Mouse (Mus musculus) lung, embryonic 14.5 days (tissue): ENCODE data around the gene Asxl2. TPM values are rescaled to one million over a fixed set of nuclear protein-coding genes. Genes with fewer than 3 reads are reported as not detected.
"Not testable (repeated sequence)": the region's sequence is repeated elsewhere in the genome, so short reads cannot be mapped to it uniquely, and the experiment has no call there.

ENCODE experiments used
- ATAC-seq: fragments of 200-750 bp; cut with Nextera tagmentation; 2 replicates; pipeline ENCODE4 v1.8.0; 2017; ENCODE audit warnings: mild to moderate bottlenecking, moderate TSS enrichment, moderate library complexity; ENCODE audit not compliant: insufficient read depth
- DNase-seq: peaks from one replicate; pipeline ENCODE4 v3.0.0-alpha.2; 2015
- H3K27ac ChIP-seq: fragments of 300-500 bp; sonication (generic); 2 replicates; pipeline ENCODE4 v1.5.1; 2014; ENCODE audit warnings: low read depth, mild to moderate bottlenecking, moderate library complexity
- H3K27me3 ChIP-seq: fragments of 300-500 bp; sonication (generic); 2 replicates; pipeline ENCODE4 v1.6.1; 2014; ENCODE audit warnings: low read length, control low read depth; ENCODE audit not compliant: insufficient read depth
- H3K36me3 ChIP-seq: fragments of 300-500 bp; sonication (generic); 2 replicates; pipeline ENCODE4 v1.6.1; 2014; ENCODE audit warnings: control low read depth; ENCODE audit not compliant: insufficient read depth
- H3K4me1 ChIP-seq: fragments of 300-500 bp; sonication (generic); 2 replicates; pipeline ENCODE4 v1.6.1; 2014; ENCODE audit warnings: antibody characterized with exemption, control low read depth; ENCODE audit not compliant: insufficient read depth
- H3K4me2 ChIP-seq: fragments of 300-500 bp; sonication (generic); 2 replicates; pipeline ENCODE4 v1.6.1; 2014; ENCODE audit warnings: mild to moderate bottlenecking
- H3K4me3 ChIP-seq: fragments of 300-500 bp; sonication (generic); 2 replicates; pipeline ENCODE4 v1.5.1; 2014; ENCODE audit warnings: low read depth, low read length
- H3K9ac ChIP-seq: fragments of 300-500 bp; sonication (generic); 2 replicates; pipeline ENCODE4 v1.6.1; 2014
- H3K9me3 ChIP-seq: fragments of 300-500 bp; sonication (generic); 2 replicates; pipeline ENCODE4 v1.6.1; 2016; ENCODE audit warnings: low read depth, low read length, control low read depth
- CTCF ChIP-seq: IDR thresholded peaks from 2 replicates; pipeline ENCODE4 v1.5.1; 2016; ENCODE audit warnings: antibody characterized with exemption, low read depth
- WGBS: fragments of 180-500 bp; shearing (Covaris S2); extraction: QIAGEN DNeasy Blood & Tissue Kit; methylation state at CpG from one replicate; pipeline ENCODE4 v1.1.7; 2014; 5-methylcytosine and 5-hydroxymethylcytosine counted together
- polyA plus RNA-seq: library from polyadenylated mRNA; unstranded; fragments of >200 nt; fragmentation: Nextera tagmentation; extraction: Ambion mirVana; gene quantifications from 2 replicates; pipeline ENCODE4 v1.2.1, GENCODE M21; 2014

The Asxl2 gene
- polyA plus RNA-seq, 1 experiment from 2014 or later, result 18.7 TPM

- Histone ChIP-seq H3K4me1 (no peaks in the 10 kb centered on the region), H3K27ac (no peak overlapping the region), H3K9ac (no peak overlapping the region), H3K9me3 (no peaks in the 10 kb centered on the region), H3K4me2 (no peak overlapping the region), H3K27me3 (no peaks in the 10 kb centered on the region), H3K4me3 (no peak overlapping the region), H3K36me3 (no peaks in the 10 kb centered on the region)
- no peak for DNase-seq
- whole genome bisulfite sequencing, result 76% methylated on average over 4 of the region's 4 CpGs
- no peak for ATAC-seq
- no peak for TF ChIP-seq CTCF
Measured at GRCm38 (mm10) chr12:3518665-3519297, 92.1 kb downstream of the Asxl2 start.

- WGBS, result 88% methylated on average over 6 of the region's 8 CpGs
- not testable (repeated sequence) for H3K9ac ChIP-seq, ATAC-seq, H3K27ac ChIP-seq, H3K36me3 ChIP-seq, H3K27me3 ChIP-seq, H3K4me1 ChIP-seq, DNase-seq, H3K4me2 ChIP-seq, H3K4me3 ChIP-seq, H3K9me3 ChIP-seq
Measured at GRCm38 (mm10) chr12:3521806-3522205, 95.1 kb downstream of the Asxl2 start.

- H3K4me2 ChIP-seq, result no peak overlapping the region
- no peak overlapping the region for H3K27ac ChIP-seq
- DNase-seq (no peak), ATAC-seq (no peak)
- no peaks in the 10 kb centered on the region for H3K27me3 ChIP-seq
- H3K9me3 ChIP-seq, result no peaks in the 10 kb centered on the region
- WGBS, result 88% methylated on average over 5 of the region's 5 CpGs
- H3K36me3 ChIP-seq, result no peaks in the 10 kb centered on the region
- no peak for TF ChIP-seq CTCF
- no peak overlapping the region for H3K4me3 ChIP-seq
- H3K9ac ChIP-seq, result no peak overlapping the region
- no peaks in the 10 kb centered on the region for H3K4me1 ChIP-seq
Measured at GRCm38 (mm10) chr12:3525536-3525935, 98.9 kb downstream of the Asxl2 start.

GRCm38 (mm10) chr12:3535446-3535845 lies 108.8 kb downstream of the Asxl2 start:
- not testable (repeated sequence) for H3K27me3 ChIP-seq, H3K4me2 ChIP-seq, H3K27ac ChIP-seq, ATAC-seq, H3K4me3 ChIP-seq, H3K9ac ChIP-seq, H3K9me3 ChIP-seq, H3K4me1 ChIP-seq, DNase-seq, H3K36me3 ChIP-seq
- WGBS, result 93% methylated on average over 1 of the region's 1 CpGs

GRCm38 (mm10) chr12:3537616-3538015 lies 111.0 kb downstream of the Asxl2 start:
- ATAC-seq (no peak), DNase-seq (peak; percentile 6)
- no peak overlapping the region for H3K27ac ChIP-seq
- no peak overlapping the region for H3K4me2 ChIP-seq
- no peaks in the 10 kb centered on the region for H3K36me3 ChIP-seq
- no peaks in the 10 kb centered on the region for H3K27me3 ChIP-seq
- no peak overlapping the region for H3K4me3 ChIP-seq
- no peaks in the 10 kb centered on the region for H3K4me1 ChIP-seq
- H3K9me3 ChIP-seq, result no peaks in the 10 kb centered on the region
- H3K9ac ChIP-seq, result no peak overlapping the region
- TF ChIP-seq CTCF, result no peak
- 78% methylated on average over 3 of the region's 3 CpGs for WGBS

- Histone ChIP-seq H3K4me1 (no peaks in the 10 kb centered on the region), H3K27me3 (no peaks in the 10 kb centered on the region), H3K36me3 (no peaks in the 10 kb centered on the region), H3K9me3 (no peaks in the 10 kb centered on the region), H3K4me2 (no peak overlapping the region), H3K9ac (no peak overlapping the region), H3K4me3 (no peak overlapping the region), H3K27ac (no peak overlapping the region)
- TF ChIP-seq CTCF, result no peak
- WGBS, result 75% methylated on average over 1 of the region's 1 CpGs
- ATAC-seq, result no peak
- no peak for DNase-seq
Measured at GRCm38 (mm10) chr12:3538036-3538435, 111.4 kb downstream of the Asxl2 start.

- 73% methylated on average over 2 of the region's 2 CpGs for WGBS
- no peak for DNase-seq
Measured at GRCm38 (mm10) chr12:3539605-3540004, 112.9 kb downstream of the Asxl2 start.

GRCm38 (mm10) chr12:3540871-3541270 lies 114.2 kb downstream of the Asxl2 start:
- TF ChIP-seq CTCF, result no peak
- DNase-seq (no peak), ATAC-seq (no peak)
- no peaks in the 10 kb centered on the region for H3K9me3 ChIP-seq
- no peak overlapping the region for H3K9ac ChIP-seq
- 86% methylated on average over 7 of the region's 7 CpGs for WGBS
- no peak overlapping the region for H3K4me2 ChIP-seq
- no peaks in the 10 kb centered on the region for H3K27me3 ChIP-seq
- H3K36me3 ChIP-seq, result no peaks in the 10 kb centered on the region
- no peaks in the 10 kb centered on the region for H3K4me1 ChIP-seq
- no peak overlapping the region for H3K27ac ChIP-seq
- no peak overlapping the region for H3K4me3 ChIP-seq

More at GRCm38 (mm10) chr12:3539605-3540004, 112.9 kb downstream of the Asxl2 start:
- no peaks in the 10 kb centered on the region for H3K27me3 ChIP-seq
- no peaks in the 10 kb centered on the region for H3K36me3 ChIP-seq
- H3K27ac ChIP-seq, result no peak overlapping the region
- no peak for ATAC-seq
- no peak for TF ChIP-seq CTCF
- H3K9ac ChIP-seq, result no peak overlapping the region
- H3K4me2 ChIP-seq, result no peak overlapping the region
- no peaks in the 10 kb centered on the region for H3K9me3 ChIP-seq
- no peaks in the 10 kb centered on the region for H3K4me1 ChIP-seq
- H3K4me3 ChIP-seq, result no peak overlapping the region
